Mouse (Mus musculus) small intestine, adult 2 months (tissue): Measurements from ENCODE around the gene Chn2.

ENCODE experiments used
- CTCF ChIP-seq: fragments of 200-500 bp; IDR thresholded peaks from 2 replicates; pipeline ENCODE4 v1.5.1; 2012; ENCODE audit warnings: low read depth, mild to moderate bottlenecking, control low read depth, inconsistent platforms, low read length, moderate library complexity, mixed read lengths; ENCODE audit not compliant: insufficient replicate concordance, insufficient read length; ENCODE audit errors: extremely low read depth
- POLR2A ChIP-seq: fragments of 200-500 bp; IDR thresholded peaks from 2 replicates; pipeline ENCODE4 v1.6.1; 2012; ENCODE audit warnings: low read depth, mild to moderate bottlenecking, control low read depth, inconsistent platforms, low read length, moderate library complexity

GRCm38 (mm10) chr6:54070736-54071135 lies 31.4 kb downstream of the Chn2 start:
- TF ChIP-seq POLR2A (no peak), CTCF (no peak)
